Mouse (Mus musculus) liver, embryonic 14.5 days (tissue): ENCODE data around the gene Gprc5c. TPM values are rescaled to one million over a fixed set of nuclear protein-coding genes. Genes with fewer than 3 reads are reported as not detected.
A peak's percentile ranks its signal among the peaks of the same experiment; 100 is the strongest.

Source experiments
- ATAC-seq: fragments of 200-750 bp; cut with Nextera tagmentation; 2 replicates; pipeline ENCODE4 v1.8.0; 2017; ENCODE audit warnings: moderate number of reproducible peaks, mild to moderate bottlenecking, moderate library complexity; ENCODE audit not compliant: insufficient read depth
- DNase-seq, 3 experiments: peaks; one replicate each; pipeline ENCODE4 v3.0.0-alpha.2; 2012 to 2013; ENCODE audit warnings: low read depth in 3 of 3, low spot score in 3 of 3
- H3K27ac ChIP-seq: fragments of 300-500 bp; sonication (generic); 2 replicates; pipeline ENCODE4 v1.5.1; 2014; ENCODE audit warnings: moderate library complexity, mild to moderate bottlenecking, control low read depth, inconsistent platforms
- H3K27me3 ChIP-seq: fragments of 300-500 bp; sonication (generic); 2 replicates; pipeline ENCODE4 v1.6.1; 2014; ENCODE audit warnings: mild to moderate bottlenecking, low read length, moderate library complexity; ENCODE audit not compliant: control insufficient read depth, insufficient read depth
- H3K36me3 ChIP-seq: fragments of 300-500 bp; sonication (generic); replicated peaks from 2 replicates; pipeline ENCODE4 v1.6.1; 2014; ENCODE audit warnings: low read depth; ENCODE audit not compliant: control insufficient read depth, insufficient read depth
- H3K4me1 ChIP-seq, 2 experiments: fragments of 200-500 bp in 1 of 2; fragments of 300-500 bp in 1 of 2; sonication (generic) in 1 of 2; replicated peaks; 2 replicates each; pipeline ENCODE4 v1.6.1; 2012 to 2014; ENCODE audit warnings: antibody characterized with exemption in 1 of 2, inconsistent platforms in 1 of 2, low read length in 1 of 2; ENCODE audit not compliant: control insufficient read depth in 2 of 2, insufficient read depth in 2 of 2
- H3K4me2 ChIP-seq: fragments of 300-500 bp; sonication (generic); 2 replicates; pipeline ENCODE4 v1.6.1; 2014; ENCODE audit warnings: low read depth, mild to moderate bottlenecking, control low read depth, moderate library complexity
- H3K4me3 ChIP-seq, 2 experiments: fragments of 200-500 bp in 1 of 2; fragments of 300-500 bp in 1 of 2; sonication (generic) in 1 of 2; 2 replicates each; pipeline ENCODE4 v1.5.1; 2012 to 2014; ENCODE audit warnings: low read depth in 2 of 2, low read length in 2 of 2, mild to moderate bottlenecking in 2 of 2, control low read depth in 1 of 2, inconsistent platforms in 1 of 2, moderate library complexity in 1 of 2; ENCODE audit not compliant: insufficient read depth in 1 of 2
- H3K9ac ChIP-seq: fragments of 300-500 bp; sonication (generic); replicated peaks from 2 replicates; pipeline ENCODE4 v1.6.1; 2014; ENCODE audit warnings: mild to moderate bottlenecking, control low read depth, moderate library complexity
- H3K9me3 ChIP-seq: fragments of 300-500 bp; sonication (generic); 2 replicates; pipeline ENCODE4 v1.6.1; 2016; ENCODE audit warnings: low read length, mixed read lengths; ENCODE audit not compliant: control insufficient read depth
- CTCF ChIP-seq: IDR thresholded peaks from 2 replicates; pipeline ENCODE4 v1.5.1; 2016; ENCODE audit warnings: antibody characterized with exemption, low read depth, control low read depth
- EP300 ChIP-seq: IDR thresholded peaks from 2 replicates; pipeline ENCODE4 v1.6.1; 2016; ENCODE audit warnings: antibody characterized with exemption, low read depth
- WGBS: fragments of 180-500 bp; shearing (Covaris S2); extraction: QIAGEN DNeasy Blood & Tissue Kit; methylation state at CpG from one replicate; pipeline ENCODE4 v1.1.7; 2014; ENCODE audit not compliant: insufficient replicate concordance; 5-methylcytosine and 5-hydroxymethylcytosine counted together
- polyA plus RNA-seq, 2 experiments: library from polyadenylated mRNA; depleted of rRNA in 1 of 2; stranded (reverse) in 1 of 2; unstranded in 1 of 2; fragments of >200 nt; fragmentation: Nextera tagmentation in 1 of 2; extraction: Ambion mirVana in 1 of 2; gene quantifications; 2 replicates each; pipeline versions ENCODE4 v1.2.1 to v1.2.3; 2012 to 2014

Gprc5c gene
- polyA plus RNA-seq, 2 experiments, result 4.8 to 8.0 TPM

- WGBS, result 31% methylated on average over 14 of the region's 14 CpGs
- no peak overlapping the region for H3K4me2 ChIP-seq
- TF ChIP-seq CTCF (no peak), EP300 (no peak)
Measured at GRCm38 (mm10) chr11:114807686-114808427, 43.1 kb upstream of the Gprc5c start.

GRCm38 (mm10) chr11:114809371-114809770 is 41.6 kb upstream of the Gprc5c start:
- Histone ChIP-seq H3K4me1 (peaks cover 0 to 2% of the 10 kb centered on the region in 2 experiments; a peak in 1 of 4 replicates), H3K36me3 (no peaks in the 10 kb centered on the region), H3K4me2 (no peak overlapping the region), H3K9ac (no peak overlapping the region), H3K27me3 (no peaks in the 10 kb centered on the region), H3K27ac (no peak overlapping the region), H3K4me3 (no peak overlapping the region), H3K9me3 (no peaks in the 10 kb centered on the region)
- WGBS, result 28% methylated on average over 1 of the region's 1 CpGs
- TF ChIP-seq CTCF (peak; percentile 38), EP300 (no peak)
- DNase-seq, result no peak
- ATAC-seq, result no peak

More at GRCm38 (mm10) chr11:114807686-114808427, 43.1 kb upstream of the Gprc5c start:
- Histone ChIP-seq H3K36me3 (no peaks in the 10 kb centered on the region), H3K4me3 (no peak overlapping the region), H3K4me1 (peaks cover 0 to 1% of the 10 kb centered on the region in 2 experiments; a peak in 1 of 4 replicates), H3K27ac (no peak overlapping the region), H3K9ac (no peak overlapping the region), H3K27me3 (no peaks in the 10 kb centered on the region), H3K9me3 (no peaks in the 10 kb centered on the region)
- ATAC-seq, result no peak
- no peak for DNase-seq

DNA sequence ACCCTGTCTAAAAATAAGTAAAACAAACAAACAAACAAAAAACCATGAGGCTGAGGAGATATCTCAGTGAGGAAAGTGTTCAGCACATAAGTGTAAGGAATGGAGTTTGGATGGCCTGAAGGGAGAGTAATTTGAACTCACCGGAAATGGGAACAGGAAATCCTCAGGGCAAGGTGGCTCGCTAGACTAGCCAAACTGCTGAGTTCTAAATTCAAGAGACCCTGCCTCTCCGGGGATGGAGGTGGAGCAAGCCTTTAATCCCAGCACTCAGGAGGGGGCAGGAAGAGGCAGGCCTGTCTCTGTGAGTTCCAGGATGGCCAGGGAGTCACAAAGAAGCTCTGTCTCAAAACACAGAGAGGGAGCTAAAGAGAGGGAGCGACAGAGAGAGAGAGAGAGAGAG is 40.6 kb upstream of the Gprc5c start:
- H3K27me3 ChIP-seq, result no peaks in the 10 kb centered on the region
- DNase-seq (no peak), ATAC-seq (no peak)
- no peak overlapping the region for H3K9ac ChIP-seq
- H3K36me3 ChIP-seq, result no peaks in the 10 kb centered on the region
- H3K9me3 ChIP-seq, result no peaks in the 10 kb centered on the region
- no peak overlapping the region for H3K4me3 ChIP-seq
- 23% methylated on average over 4 of the region's 4 CpGs for WGBS
- H3K4me1 ChIP-seq, result peaks cover 0 to 2% of the 10 kb centered on the region in 2 experiments; a peak in 1 of 4 replicates
- H3K4me2 ChIP-seq, result no peak overlapping the region
- no peak for TF ChIP-seq CTCF
- TF ChIP-seq EP300, result no peak
- H3K27ac ChIP-seq, result no peak overlapping the region

- Histone ChIP-seq H3K27ac (no peak overlapping the region), H3K4me3 (no peak overlapping the region), H3K36me3 (no peaks in the 10 kb centered on the region), H3K9me3 (no peaks in the 10 kb centered on the region), H3K9ac (no peak overlapping the region), H3K27me3 (no peaks in the 10 kb centered on the region), H3K4me2 (no peak overlapping the region), H3K4me1 (peaks cover 0 to 2% of the 10 kb centered on the region in 2 experiments; a peak in 1 of 4 replicates)
- TF ChIP-seq EP300 (no peak), CTCF (peak; percentile 90)
- peak; percentile 49; the same call in 1 of the 2 replicates for ATAC-seq
- WGBS, result 14% methylated on average over 6 of the region's 6 CpGs
- peak; percentile 44 to 49 (median 47) for DNase-seq
Measured at GRCm38 (mm10) chr11:114812731-114813240, 38.2 kb upstream of the Gprc5c start.

GRCm38 (mm10) chr11:114814873-114815592 is 35.9 kb upstream of the Gprc5c start:
- Histone ChIP-seq H3K4me2 (no peak overlapping the region), H3K9ac (no peak overlapping the region), H3K36me3 (no peaks in the 10 kb centered on the region), H3K27ac (no peak overlapping the region), H3K9me3 (no peaks in the 10 kb centered on the region), H3K27me3 (no peaks in the 10 kb centered on the region), H3K4me1 (peaks cover 0 to 2% of the 10 kb centered on the region in 2 experiments; a peak in 1 of 4 replicates), H3K4me3 (no peak overlapping the region)
- no peak for ATAC-seq
- TF ChIP-seq CTCF (no peak), EP300 (no peak)
- 57% methylated on average over 11 of the region's 11 CpGs for WGBS
- no peak for DNase-seq
